In genomic region chr13:107182544-107182943, GRCm38 (mm10) we compare ENCODE assay signal across 8 mouse cellular contexts.
DNase-seq lines count a peak whose midpoint lies in the region; ATAC-seq and TF ChIP-seq lines count a peak whose summit lies in the region.

No protein-coding gene starts in this region.

- TF ChIP-seq CTCF in spleen, adult 2 months (IDR thresholded peaks at IDR 0.05; ENCODE audit: extremely low read depth, insufficient read depth, insufficient read length, insufficient replicate concordance) = peak; percentile 23; the same call in 1 of the 2 replicates

- no peaks in the 10 kb centered on the region for H3K4me1 ChIP-seq in spleen, adult 2 months (ENCODE audit: control insufficient read depth, insufficient read depth, insufficient read length)
- H3K4me1 ChIP-seq in forebrain, embryonic 13.5 days = no peaks in the 10 kb centered on the region
- H3K4me1 ChIP-seq in kidney, embryonic 15.5 days = no peaks in the 10 kb centered on the region
- H3K4me1 ChIP-seq in limb, embryonic 12.5 days (replicated peaks) = peaks cover under 1% of the 10 kb centered on the region; the same call in 1 of the 2 replicates

- H3K9me3 ChIP-seq in forebrain, embryonic 13.5 days (replicated peaks) = no peaks in the 10 kb centered on the region
- H3K9me3 ChIP-seq in kidney, embryonic 15.5 days (replicated peaks) = no peaks in the 10 kb centered on the region
- H3K9me3 ChIP-seq in limb, embryonic 12.5 days = no peaks in the 10 kb centered on the region

- DNase-seq in spleen, adult 2 months (ENCODE audit: low read depth in 1 of 2, low spot score in 2 of 2) = peak in 1 of 2 experiments; percentile 7
- DNase-seq in spleen, adult 12 weeks (ENCODE audit: low spot score) = no peak
- DNase-seq in brain, adult 2 months (ENCODE audit: low read depth, low spot score) = peak; percentile 76
- DNase-seq in retina, embryonic 14.5 days (ENCODE audit: low spot score) = peak; percentile 79
- peak; percentile 39 for DNase-seq in yolk sac, embryonic 10.5 days (ENCODE audit: low spot score)

- no peak for TF ChIP-seq POLR2A in spleen, adult 2 months (IDR thresholded peaks at IDR 0.05; ENCODE audit: low read depth, low read length)

- no peak overlapping the region for H3K27ac ChIP-seq in spleen, adult 2 months (ENCODE audit: insufficient read depth, low read length)
- no peak overlapping the region for H3K27ac ChIP-seq in forebrain, embryonic 13.5 days
- no peak overlapping the region for H3K27ac ChIP-seq in kidney, embryonic 15.5 days
- H3K27ac ChIP-seq in limb, embryonic 12.5 days = no peak overlapping the region

- H3K27me3 ChIP-seq in spleen, adult 2 months (ENCODE audit: control insufficient read depth, insufficient read depth, low read length) = no peaks in the 10 kb centered on the region
- H3K27me3 ChIP-seq in forebrain, embryonic 13.5 days = no peaks in the 10 kb centered on the region
- H3K27me3 ChIP-seq in kidney, embryonic 15.5 days = 0 out of 2 replicates have a peak, but pooled peaks cover 2% of the 10 kb centered on the region
- no peaks in the 10 kb centered on the region for H3K27me3 ChIP-seq in limb, embryonic 12.5 days

- ATAC-seq in forebrain, embryonic 13.5 days = peak; percentile 74
- ATAC-seq in kidney, embryonic 15.5 days (replicated peaks; ENCODE audit: low FRiP score) = peak; percentile 43; the same call in 1 of the 2 replicates
- 0 out of 2 replicates have a peak, but pooled peaks have one; percentile 31 for ATAC-seq in limb, embryonic 12.5 days (ENCODE audit: insufficient number of reproducible peaks, insufficient read depth, low FRiP score, low TSS enrichment, low read depth)

- no peak overlapping the region for H3K9ac ChIP-seq in forebrain, embryonic 13.5 days
- no peak overlapping the region for H3K9ac ChIP-seq in kidney, embryonic 15.5 days
- no peak overlapping the region for H3K9ac ChIP-seq in limb, embryonic 12.5 days (replicated peaks)

- no peak overlapping the region for H3K4me3 ChIP-seq in spleen, adult 2 months (ENCODE audit: extremely low read depth, insufficient read depth, insufficient read length)
- no peak overlapping the region for H3K4me3 ChIP-seq in forebrain, embryonic 13.5 days
- no peak overlapping the region for H3K4me3 ChIP-seq in kidney, embryonic 15.5 days (replicated peaks)
- H3K4me3 ChIP-seq in limb, embryonic 12.5 days (replicated peaks) = no peak overlapping the region

- H3K4me2 ChIP-seq in forebrain, embryonic 13.5 days = no peak overlapping the region
- no peak overlapping the region for H3K4me2 ChIP-seq in kidney, embryonic 15.5 days
- H3K4me2 ChIP-seq in limb, embryonic 12.5 days = no peak overlapping the region

- WGBS in spleen, adult 2 months = 29% methylated on average over 6 of the region's 6 CpGs
- WGBS in forebrain, embryonic 13.5 days = 21% methylated on average over 6 of the region's 6 CpGs
- 20% methylated on average over 6 of the region's 6 CpGs for WGBS in kidney, embryonic 15.5 days
- 20% methylated on average over 6 of the region's 6 CpGs for WGBS in limb, embryonic 12.5 days

- H3K36me3 ChIP-seq in spleen, adult 2 months (ENCODE audit: control insufficient read depth, insufficient read depth, low read length) = no peaks in the 10 kb centered on the region
- H3K36me3 ChIP-seq in forebrain, embryonic 13.5 days (ENCODE audit: poor library complexity, severe bottlenecking) = no peaks in the 10 kb centered on the region
- H3K36me3 ChIP-seq in kidney, embryonic 15.5 days = no peaks in the 10 kb centered on the region
- H3K36me3 ChIP-seq in limb, embryonic 12.5 days = no peaks in the 10 kb centered on the region
